Mouse (Mus musculus) heart, postnatal 0 days (tissue): ENCODE data around the gene Hltf. TPM values are rescaled to one million over a fixed set of nuclear protein-coding genes. Genes with fewer than 3 reads are reported as not detected.
"Not testable (repeated sequence)": the region's sequence is repeated elsewhere in the genome, so short reads cannot be mapped to it uniquely, and the experiment has no call there.

Experiments
- ATAC-seq: fragments of 200-750 bp; cut with Nextera tagmentation; 2 replicates; pipeline ENCODE4 v1.8.0; 2017; ENCODE audit warnings: low read depth, moderate number of reproducible peaks, moderate library complexity; ENCODE audit not compliant: insufficient read depth
- DNase-seq: peaks from one replicate; pipeline ENCODE4 v3.0.0-alpha.2; 2016; ENCODE audit warnings: low spot score
- H3K27ac ChIP-seq: fragments of 300-500 bp; sonication (generic); 2 replicates; pipeline ENCODE4 v1.5.1; 2014; ENCODE audit warnings: low read depth, mild to moderate bottlenecking
- H3K27me3 ChIP-seq: fragments of 300-500 bp; sonication (generic); 2 replicates; pipeline ENCODE4 v1.6.1; 2014; ENCODE audit warnings: low read length, mixed read lengths; ENCODE audit not compliant: control insufficient read depth, insufficient read depth
- H3K36me3 ChIP-seq: fragments of 300-500 bp; sonication (generic); replicated peaks from 2 replicates; pipeline ENCODE4 v1.6.1; 2014; ENCODE audit warnings: low read length, mixed read lengths; ENCODE audit not compliant: control insufficient read depth, insufficient read depth
- H3K4me1 ChIP-seq: fragments of 300-500 bp; sonication (generic); 2 replicates; pipeline ENCODE4 v1.6.1; 2014; ENCODE audit warnings: antibody characterized with exemption; ENCODE audit not compliant: control insufficient read depth, insufficient read depth
- H3K4me2 ChIP-seq: fragments of 300-500 bp; sonication (generic); 2 replicates; pipeline ENCODE4 v1.6.1; 2014; ENCODE audit warnings: low read depth, mild to moderate bottlenecking, low read length, moderate library complexity
- H3K4me3 ChIP-seq: fragments of 300-500 bp; sonication (generic); 2 replicates; pipeline ENCODE4 v1.5.1; 2014; ENCODE audit warnings: low read depth, low read length
- H3K9ac ChIP-seq: fragments of 300-500 bp; sonication (generic); replicated peaks from 2 replicates; pipeline ENCODE4 v1.6.1; 2014; ENCODE audit warnings: low read depth, low read length, mixed read lengths
- H3K9me3 ChIP-seq: fragments of 300-500 bp; sonication (generic); replicated peaks from 2 replicates; pipeline ENCODE4 v1.6.1; 2016; ENCODE audit warnings: low read length; ENCODE audit not compliant: control insufficient read depth
- CTCF ChIP-seq: IDR thresholded peaks from 2 replicates; pipeline ENCODE4 v1.5.1; 2016; ENCODE audit warnings: antibody characterized with exemption, control low read depth, low read depth
- EP300 ChIP-seq: IDR thresholded peaks from 2 replicates; pipeline ENCODE4 v1.6.1; 2016; ENCODE audit warnings: antibody characterized with exemption, low read depth
- WGBS: fragments of 180-500 bp; shearing (Covaris S2); extraction: QIAGEN DNeasy Blood & Tissue Kit; methylation state at CpG from one replicate; pipeline ENCODE4 v1.1.7; 2014; 5-methylcytosine and 5-hydroxymethylcytosine counted together
- polyA plus RNA-seq: library from polyadenylated mRNA; unstranded; fragments of >200 nt; fragmentation: Nextera tagmentation; extraction: Ambion mirVana; gene quantifications from 2 replicates; pipeline ENCODE4 v1.2.1, GENCODE M21; 2015
- total RNA-seq: library from RNA; depleted of rRNA; stranded (reverse); fragments of >200 nt; gene quantifications from 2 replicates; pipeline ENCODE4 v1.2.3, GENCODE M21; 2014; ENCODE audit warnings: low replicate concordance

Gene Hltf
- total and polyA plus RNA-seq, 2 experiments from 2014 or later, result 8.9 to 9.6 TPM

- no peak for ATAC-seq
- no peak overlapping the region for H3K4me2 ChIP-seq
- no peak overlapping the region for H3K4me3 ChIP-seq
- H3K27ac ChIP-seq, result no peak overlapping the region
- no peak for DNase-seq
- WGBS, result 81% methylated on average over 2 of the region's 2 CpGs
- no peaks in the 10 kb centered on the region for H3K9me3 ChIP-seq
- H3K4me1 ChIP-seq, result no peaks in the 10 kb centered on the region
- peaks cover 37% of the 10 kb centered on the region for H3K36me3 ChIP-seq
- TF ChIP-seq EP300 (no peak), CTCF (no peak)
- no peak overlapping the region for H3K9ac ChIP-seq
- H3K27me3 ChIP-seq, result no peaks in the 10 kb centered on the region
Measured at GRCm38 (mm10) chr3:20104776-20105175, 47.2 kb downstream of the Hltf start.

GRCm38 (mm10) chr3:20108881-20109280, 51.3 kb downstream of the Hltf start:
- ATAC-seq (no peak), DNase-seq (no peak)
- Histone ChIP-seq H3K27ac (no peak overlapping the region), H3K9me3 (no peaks in the 10 kb centered on the region), H3K9ac (no peak overlapping the region), H3K4me3 (no peak overlapping the region), H3K4me2 (no peak overlapping the region), H3K4me1 (no peaks in the 10 kb centered on the region), H3K36me3 (peaks cover 53% of the 10 kb centered on the region), H3K27me3 (no peaks in the 10 kb centered on the region)
- 84% methylated on average over 5 of the region's 5 CpGs for WGBS
- TF ChIP-seq CTCF, result no peak
- no peak for TF ChIP-seq EP300

GRCm38 (mm10) chr3:20111913-20112312, 54.3 kb downstream of the Hltf start:
- no peak overlapping the region for H3K4me2 ChIP-seq
- H3K27ac ChIP-seq, result no peak overlapping the region
- no peak for TF ChIP-seq EP300
- no peak for TF ChIP-seq CTCF
- no peaks in the 10 kb centered on the region for H3K9me3 ChIP-seq
- no peak overlapping the region for H3K9ac ChIP-seq
- H3K27me3 ChIP-seq, result no peaks in the 10 kb centered on the region
- WGBS, result 91% methylated on average over 2 of the region's 2 CpGs
- no peak for ATAC-seq
- DNase-seq, result no peak
- no peak overlapping the region for H3K4me3 ChIP-seq
- H3K4me1 ChIP-seq, result no peaks in the 10 kb centered on the region
- peaks cover 51% of the 10 kb centered on the region for H3K36me3 ChIP-seq

- Histone ChIP-seq H3K4me3 (no peak overlapping the region), H3K9me3 (no peaks in the 10 kb centered on the region), H3K27ac (no peak overlapping the region), H3K27me3 (no peaks in the 10 kb centered on the region), H3K36me3 (peaks cover 30% of the 10 kb centered on the region), H3K9ac (no peak overlapping the region), H3K4me1 (no peaks in the 10 kb centered on the region), H3K4me2 (no peak overlapping the region)
- WGBS, result 68% methylated on average over 19 of the region's 19 CpGs
- TF ChIP-seq CTCF (no peak), EP300 (no peak)
- DNase-seq, result no peak
- no peak for ATAC-seq
Measured at GRCm38 (mm10) chr3:20119044-20119591, 61.5 kb downstream of the Hltf start.

GRCm38 (mm10) chr3:20119686-20120244, 62.2 kb downstream of the Hltf start:
- no peak overlapping the region for H3K4me2 ChIP-seq
- no peaks in the 10 kb centered on the region for H3K9me3 ChIP-seq
- ATAC-seq, result no peak
- peaks cover 30% of the 10 kb centered on the region for H3K36me3 ChIP-seq
- DNase-seq, result no peak
- TF ChIP-seq EP300 (no peak), CTCF (no peak)
- no peaks in the 10 kb centered on the region for H3K27me3 ChIP-seq
- no peak overlapping the region for H3K4me3 ChIP-seq
- WGBS, result 48% methylated on average over 4 of the region's 4 CpGs
- H3K27ac ChIP-seq, result no peak overlapping the region
- H3K4me1 ChIP-seq, result no peaks in the 10 kb centered on the region
- no peak overlapping the region for H3K9ac ChIP-seq

GRCm38 (mm10) chr3:20121582-20121981, 64.0 kb downstream of the Hltf start:
- not testable (repeated sequence) for ATAC-seq, H3K9me3 ChIP-seq, DNase-seq, H3K27me3 ChIP-seq, H3K4me3 ChIP-seq, H3K9ac ChIP-seq, H3K4me1 ChIP-seq, H3K27ac ChIP-seq, H3K4me2 ChIP-seq
- WGBS, result 79% methylated on average over 5 of the region's 5 CpGs
- peaks cover 43% of the 10 kb centered on the region for H3K36me3 ChIP-seq
